Mouse (Mus musculus) CH12.LX (cell line): ENCODE data around the gene Slc9a1. TPM values are rescaled to one million over a fixed set of nuclear protein-coding genes. Genes with fewer than 3 reads are reported as not detected.

Source experiments
- DNase-seq: peaks from one replicate; pipeline ENCODE4 v3.0.0-alpha.2; 2013; ENCODE audit errors: extremely low read depth
- H3K27ac ChIP-seq: 2 replicates; pipeline ENCODE4 v1.5.1; 2012; ENCODE audit warnings: low read depth, mild to moderate bottlenecking, control low read depth, moderate library complexity; ENCODE audit not compliant: insufficient read depth
- H3K27me3 ChIP-seq: replicated peaks from 2 replicates; pipeline ENCODE3; 2012; ENCODE audit warnings: inconsistent platforms
- H3K36me3 ChIP-seq, 2 experiments: replicated peaks in 1 of 2; 2 replicates each; pipeline versions ENCODE3 to v1.6.1; 2012; ENCODE audit warnings: inconsistent platforms in 1 of 2, low read length in 1 of 2, mild to moderate bottlenecking in 1 of 2, mixed read lengths in 1 of 2, moderate library complexity in 1 of 2; ENCODE audit not compliant: control insufficient read depth in 1 of 2, insufficient read depth in 1 of 2
- H3K4me1 ChIP-seq, 2 experiments: 2 replicates each; pipeline ENCODE4 v1.6.1; 2012; ENCODE audit warnings: inconsistent platforms in 1 of 2, moderate library complexity in 1 of 2; ENCODE audit not compliant: insufficient read depth in 2 of 2, control insufficient read depth in 1 of 2
- H3K4me2 ChIP-seq: 2 replicates; pipeline ENCODE4 v1.6.1; 2012; ENCODE audit warnings: low read depth, mild to moderate bottlenecking, control low read depth; ENCODE audit not compliant: poor library complexity, insufficient read depth, severe bottlenecking
- H3K4me3 ChIP-seq, 3 experiments: fragments of 150-350 bp in 1 of 3; sonication (generic) in 1 of 3; replicated peaks in 1 of 3; 2 replicates each; pipeline versions ENCODE3 to v1.5.1; 2011 to 2012; ENCODE audit warnings: low read depth in 2 of 3, low read length in 2 of 3, mild to moderate bottlenecking in 2 of 3, moderate library complexity in 2 of 3, control low read depth in 1 of 3, improper control_type of control experiment in 1 of 3, inconsistent platforms in 1 of 3, mixed read lengths in 1 of 3; ENCODE audit not compliant: poor library complexity in 1 of 3
- H3K79me2 ChIP-seq: replicated peaks from 2 replicates; pipeline ENCODE4 v1.6.1; 2012; ENCODE audit warnings: mild to moderate bottlenecking, moderate library complexity; ENCODE audit not compliant: control insufficient read depth, poor library complexity, insufficient read depth, severe bottlenecking; ENCODE audit errors: extremely low read depth
- H3K9ac ChIP-seq: 2 replicates; pipeline ENCODE4 v1.6.1; 2012; ENCODE audit warnings: low read depth, mild to moderate bottlenecking, control low read depth, moderate library complexity; ENCODE audit not compliant: insufficient read depth
- H3K9me3 ChIP-seq: replicated peaks from 2 replicates; pipeline ENCODE3; 2012; ENCODE audit warnings: low read length, inconsistent platforms, mixed read lengths
- BHLHE40 ChIP-seq: IDR thresholded peaks from 2 replicates; pipeline ENCODE4 v1.6.1; 2011; ENCODE audit warnings: mild to moderate bottlenecking, low read depth, low read length, improper control_type of control experiment
- CHD1 ChIP-seq: IDR thresholded peaks from 2 replicates; pipeline ENCODE4 v1.6.1; 2012; ENCODE audit warnings: low read depth, low read length, improper control_type of control experiment, inconsistent platforms
- CHD2 ChIP-seq: IDR thresholded peaks from 2 replicates; pipeline ENCODE4 v1.6.1; 2011; ENCODE audit warnings: low read length, improper control_type of control experiment
- CTCF ChIP-seq, 2 experiments: IDR thresholded peaks in 1 of 2; conservative IDR thresholded peaks in 1 of 2; 2 replicates each; pipeline ENCODE4 v1.5.1; 2011 to 2012; ENCODE audit warnings: low read depth in 2 of 2, low read length in 2 of 2, improper control_type of control experiment in 1 of 2, inconsistent platforms in 1 of 2, mild to moderate bottlenecking in 1 of 2, moderate library complexity in 1 of 2
- E2F4 ChIP-seq: IDR thresholded peaks from 2 replicates; pipeline ENCODE4 v1.6.1; 2011; ENCODE audit warnings: low read depth, low read length, improper control_type of control experiment; ENCODE audit not compliant: insufficient replicate concordance
- EP300 ChIP-seq: IDR thresholded peaks from 2 replicates; pipeline ENCODE4 v1.6.1; 2011; ENCODE audit warnings: low read length, improper control_type of control experiment
- GABPA ChIP-seq: IDR thresholded peaks from 2 replicates; pipeline ENCODE4 v1.6.1; 2012; ENCODE audit warnings: low read depth, low read length, improper control_type of control experiment, inconsistent platforms; ENCODE audit not compliant: insufficient replicate concordance
- IRF4 ChIP-seq: IDR thresholded peaks from 2 replicates; pipeline ENCODE4 v1.6.1; 2014; ENCODE audit warnings: low read depth, mild to moderate bottlenecking, inconsistent platforms, low read length, improper control_type of control experiment
- JUN ChIP-seq: IDR thresholded peaks from 2 replicates; pipeline ENCODE4 v1.6.1; 2011; ENCODE audit warnings: low read depth, mild to moderate bottlenecking, low read length, improper control_type of control experiment, moderate library complexity; ENCODE audit not compliant: insufficient read depth
- JUND ChIP-seq: conservative IDR thresholded peaks from 2 replicates; pipeline ENCODE4 v1.6.1; 2011; ENCODE audit warnings: low read depth, low read length, improper control_type of control experiment
- KAT2A ChIP-seq: IDR thresholded peaks from 2 replicates; pipeline ENCODE4 v1.6.1; 2012; ENCODE audit warnings: low read length, improper control_type of control experiment, inconsistent platforms; ENCODE audit not compliant: insufficient replicate concordance
- MAFK ChIP-seq: IDR thresholded peaks from 2 replicates; pipeline ENCODE4 v1.6.1; 2011; ENCODE audit warnings: low read length, improper control_type of control experiment; ENCODE audit not compliant: insufficient replicate concordance
- MAX ChIP-seq: IDR thresholded peaks from 2 replicates; pipeline ENCODE4 v1.6.1; 2011; ENCODE audit warnings: low read length, improper control_type of control experiment
- MAZ ChIP-seq: IDR thresholded peaks from 2 replicates; pipeline ENCODE4 v1.6.1; 2012; ENCODE audit warnings: low read depth, mild to moderate bottlenecking, inconsistent platforms, low read length, improper control_type of control experiment, moderate library complexity
- NRF1 ChIP-seq: IDR thresholded peaks from 2 replicates; pipeline ENCODE4 v1.6.1; 2014; ENCODE audit warnings: low read depth, mild to moderate bottlenecking, inconsistent platforms, low read length, improper control_type of control experiment, moderate library complexity
- PAX5 ChIP-seq: IDR thresholded peaks from 2 replicates; pipeline ENCODE4 v1.6.1; 2012; ENCODE audit warnings: low read length, inconsistent platforms, mixed read lengths
- POLR2A ChIP-seq: IDR thresholded peaks from 2 replicates; pipeline ENCODE4 v1.6.1; 2011; ENCODE audit warnings: low read depth, mild to moderate bottlenecking, improper control_type of control experiment, low read length
- RAD21 ChIP-seq: IDR thresholded peaks from 2 replicates; pipeline ENCODE4 v1.6.1; 2011; ENCODE audit warnings: low read depth, mild to moderate bottlenecking, low read length, improper control_type of control experiment, moderate library complexity
- RCOR1 ChIP-seq: conservative IDR thresholded peaks from 2 replicates; pipeline ENCODE4 v1.6.1; 2012; ENCODE audit warnings: low read depth, mild to moderate bottlenecking, inconsistent platforms, low read length, improper control_type of control experiment
- SMC3 ChIP-seq: IDR thresholded peaks from 2 replicates; pipeline ENCODE4 v1.6.1; 2011; ENCODE audit warnings: low read depth, low read length, improper control_type of control experiment
- TBP ChIP-seq: conservative IDR thresholded peaks from 2 replicates; pipeline ENCODE4 v1.6.1; 2011; ENCODE audit warnings: low read depth, low read length, improper control_type of control experiment
- UBTF ChIP-seq: IDR thresholded peaks from 2 replicates; pipeline ENCODE4 v1.6.1; 2012; ENCODE audit warnings: low read depth, mild to moderate bottlenecking, inconsistent platforms, low read length, improper control_type of control experiment, moderate library complexity
- USF2 ChIP-seq: conservative IDR thresholded peaks from 2 replicates; pipeline ENCODE4 v1.6.1; 2011; ENCODE audit warnings: low read depth, low read length, improper control_type of control experiment
- ZKSCAN1 ChIP-seq: IDR thresholded peaks from 2 replicates; pipeline ENCODE4 v1.6.1; 2012; ENCODE audit warnings: low read depth, inconsistent platforms, low read length, improper control_type of control experiment, borderline replicate concordance
- ZNF384 ChIP-seq: IDR thresholded peaks from 2 replicates; pipeline ENCODE4 v1.6.1; 2012; ENCODE audit warnings: low read depth, low read length, improper control_type of control experiment, inconsistent platforms
- dilution Hi-C: fragments of 300-500 bp; cut with MboI; formaldehyde crosslinking; loops from 2 replicates; pipeline ENCODE4 v1.14.3; 2020; ENCODE audit warnings: low sequenced_read_pairs; ENCODE audit not compliant: extremely low pct_unique_long_range_greater_than_20kb, extremely low pct_ligation_motif_present
- in situ Hi-C: fragments of 300-500 bp; cut with MboI; formaldehyde crosslinking; loops from 3 replicates; pipeline ENCODE4 v1.14.3; 2019; ENCODE audit warnings: low sequenced_read_pairs, low pct_ligation_motif_present, low pct_unique_long_range_greater_than_20kb, mixed read lengths
- polyA plus RNA-seq: library from polyadenylated mRNA; unstranded; fragments of >175 nt; gene quantifications from 2 replicates; pipeline ENCODE4 v1.2.1, GENCODE M21; 2012; ENCODE audit warnings: low read depth; ENCODE audit not compliant: insufficient read length
- total RNA-seq, 2 experiments: library from RNA; depleted of rRNA; stranded (reverse); fragments of 300-350 nt in 1 of 2; fragments of >200 nt in 1 of 2; gene quantifications; 2 replicates each; pipeline ENCODE4 v1.2.3; 2012 to 2014

Gene Slc9a1
- total and polyA plus RNA-seq, 3 experiments, result 0.66 to 16.7 (median 4.7) TPM

GRCm38 (mm10) chr4:133461362-133461761 lies 91.9 kb downstream of the Slc9a1 start:
- no peak overlapping the region for H3K4me2 ChIP-seq
- H3K36me3 ChIP-seq, result no peaks in the 10 kb centered on the region
- peaks cover 9 to 33% of the 10 kb centered on the region in 2 experiments for H3K4me1 ChIP-seq
- DNase-seq, result no peak
- no peaks in the 10 kb centered on the region for H3K79me2 ChIP-seq
- in situ Hi-C loops, result no loop called here
- no peak overlapping the region for H3K4me3 ChIP-seq
- dilution Hi-C loops, result no loop called here
- peaks cover 4% of the 10 kb centered on the region for H3K27me3 ChIP-seq
- no peak overlapping the region for H3K9ac ChIP-seq
- TF ChIP-seq BHLHE40 (no peak), E2F4 (no peak), EP300 (no peak), RCOR1 (no peak), MAX (no peak), USF2 (no peak), POLR2A (no peak), GABPA (no peak), NRF1 (no peak), MAZ (no peak), RAD21 (no peak), MAFK (no peak), JUN (no peak), TBP (no peak)
- H3K27ac ChIP-seq, result no peak overlapping the region
- no peaks in the 10 kb centered on the region for H3K9me3 ChIP-seq

- dilution Hi-C loops, result no loop called here
- Histone ChIP-seq H3K9ac (no peak overlapping the region), H3K27me3 (peaks cover 7% of the 10 kb centered on the region), H3K4me2 (no peak overlapping the region), H3K79me2 (no peaks in the 10 kb centered on the region), H3K36me3 (no peaks in the 10 kb centered on the region), H3K4me1 (peaks cover 7 to 33% of the 10 kb centered on the region in 2 experiments), H3K9me3 (no peaks in the 10 kb centered on the region), H3K27ac (no peak overlapping the region), H3K4me3 (no peak overlapping the region)
- in situ Hi-C loops, result no loop called here
- DNase-seq, result no peak
- TF ChIP-seq USF2, result no peak
- no peak for TF ChIP-seq ZKSCAN1
- no peak for TF ChIP-seq MAFK
- TF ChIP-seq JUND, result no peak
- TF ChIP-seq EP300, result no peak
- TF ChIP-seq GABPA, result no peak
- TF ChIP-seq CHD1, result no peak
- no peak for TF ChIP-seq PAX5
- TF ChIP-seq MAX, result no peak
- TF ChIP-seq UBTF, result no peak
- TF ChIP-seq CTCF (conservative IDR thresholded peaks at IDR 0.05 in 1 of 2, IDR thresholded peaks at IDR 0.05 in 1 of 2; ENCODE audit: low read depth in 2 of 2, low read length in 2 of 2), result no peak
- TF ChIP-seq IRF4, result no peak
- TF ChIP-seq RCOR1, result no peak
- TF ChIP-seq SMC3, result no peak
- no peak for TF ChIP-seq CHD2
- TF ChIP-seq E2F4, result no peak
- TF ChIP-seq KAT2A, result no peak
- no peak for TF ChIP-seq ZNF384
These were observed 93.7 kb downstream of the Slc9a1 start for GRCm38 (mm10) chr4:133463184-133463583.
